Mouse (Mus musculus) cerebellum, adult (tissue): Measurements from ENCODE around the gene Tfpi.

Source experiments
- ATAC-seq: cut with Nextera tagmentation; 2 replicates; pipeline ENCODE4 v1.9.2; 2017; ENCODE audit warnings: mild to moderate bottlenecking, moderate library complexity, mixed read lengths; ENCODE audit not compliant: insufficient number of reproducible peaks, low FRiP score, low TSS enrichment

The Tfpi gene

DNA sequence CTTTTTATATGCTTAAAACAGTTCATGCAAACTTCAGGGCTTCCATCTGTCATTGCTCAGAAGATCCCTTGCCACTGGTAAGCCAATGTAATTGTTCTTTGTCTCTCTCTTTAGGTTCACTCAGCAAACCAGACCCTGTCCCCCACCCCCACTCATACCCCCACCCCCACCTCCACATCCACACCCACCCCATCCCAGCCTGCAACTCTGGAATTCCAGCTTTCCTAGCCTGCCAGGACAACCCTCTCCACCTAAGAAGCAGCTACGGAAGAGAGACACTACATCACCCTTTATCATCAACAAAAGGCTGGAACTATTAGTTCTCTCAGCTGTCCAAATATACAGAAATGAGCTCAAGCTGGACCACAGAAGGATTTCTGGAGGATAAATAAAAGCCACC is 974 bp downstream of the Tfpi start:
- ATAC-seq: no peak

DNA sequence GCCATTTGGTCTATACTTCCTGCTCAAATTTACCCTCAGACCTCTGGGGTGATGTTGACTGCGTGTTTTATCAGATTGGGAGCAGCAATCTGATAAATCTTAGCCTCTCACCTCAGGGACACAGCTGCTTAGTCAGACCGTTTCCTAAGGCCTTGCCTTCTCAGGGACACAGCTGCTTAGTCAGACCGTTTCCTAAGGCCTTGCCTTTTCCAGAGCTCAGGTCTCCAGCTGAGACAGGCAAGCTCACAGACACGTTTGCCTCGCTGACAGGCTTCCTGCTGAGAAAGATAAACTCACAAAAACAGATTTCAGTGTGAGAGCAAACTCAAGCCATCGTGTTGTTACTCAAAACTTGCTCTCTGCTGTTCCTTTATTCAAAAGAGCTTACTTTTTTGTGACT is 1.9 kb downstream of the Tfpi start:
- ATAC-seq: no peak

- ATAC-seq: no peak
Observed at GRCm38 (mm10) chr2:84473941-84474530, 2.5 kb downstream of the Tfpi start.

GRCm38 (mm10) chr2:84467391-84467790 is 9.2 kb downstream of the Tfpi start:
- ATAC-seq: no peak

DNA sequence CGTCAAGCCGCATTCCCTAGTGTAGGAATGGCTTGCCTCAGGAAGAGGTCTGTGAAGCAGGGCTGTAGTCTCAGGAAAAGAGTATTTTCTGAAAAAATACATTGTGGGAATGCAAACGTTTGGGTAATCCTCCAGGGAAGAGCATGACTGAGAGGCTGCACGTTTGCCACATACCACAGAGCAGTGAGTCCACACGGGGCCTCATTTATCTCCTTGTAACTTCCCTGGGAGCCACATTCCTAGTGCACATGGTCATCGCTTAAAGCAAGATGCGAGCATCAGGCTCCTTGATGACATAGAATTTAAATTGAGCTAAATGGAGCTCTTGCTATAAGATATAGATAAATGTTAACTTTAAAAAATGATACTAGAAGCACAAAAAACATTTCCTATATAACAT is 11.6 kb downstream of the Tfpi start:
- ATAC-seq: no peak

GRCm38 (mm10) chr2:84462411-84462810 is 14.2 kb downstream of the Tfpi start:
- ATAC-seq: no peak

DNA sequence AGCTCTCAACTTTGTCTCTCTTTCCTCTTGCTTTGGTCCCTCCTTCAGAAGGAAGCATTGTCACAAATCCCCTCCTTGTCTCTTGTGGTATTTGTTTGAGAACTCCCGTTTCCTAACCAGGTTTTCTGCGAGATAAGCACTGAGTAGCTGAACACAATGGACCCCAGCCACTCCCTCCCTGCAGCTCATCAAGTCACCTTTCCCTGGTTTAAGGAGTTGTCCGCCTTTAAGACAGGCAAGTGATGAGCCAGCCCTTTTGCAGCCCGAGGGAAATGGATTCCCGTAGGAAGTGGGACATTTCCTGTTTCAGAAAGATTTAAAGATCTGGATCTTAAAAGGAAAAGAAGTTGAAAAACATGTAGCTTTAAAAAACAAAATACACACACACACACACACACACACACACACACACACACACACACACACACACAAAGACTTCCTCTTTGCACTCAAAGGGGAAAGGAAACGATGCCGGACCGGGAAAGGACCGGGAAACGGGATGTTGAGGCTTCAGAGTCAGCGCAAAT is 16.9 kb downstream of the Tfpi start:
- no peak for ATAC-seq

DNA sequence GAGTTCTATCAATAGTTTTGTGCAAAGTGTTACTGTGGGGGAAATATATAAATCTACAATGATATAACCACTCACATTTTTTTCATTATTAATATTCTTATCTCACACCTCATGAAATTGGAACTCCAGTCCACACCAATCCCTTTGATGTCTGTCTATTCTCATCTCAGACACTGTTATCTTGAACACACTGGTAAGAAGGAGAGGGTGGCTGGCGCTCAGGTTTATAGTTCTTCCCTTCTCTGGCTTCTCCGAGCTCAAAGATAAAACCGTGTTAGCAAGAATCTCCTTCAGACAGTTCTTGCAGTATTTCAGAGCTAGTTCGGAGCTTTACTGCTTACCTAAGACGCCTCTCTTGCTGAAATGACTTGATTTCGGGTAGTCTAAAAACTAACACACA is 19.4 kb downstream of the Tfpi start:
- ATAC-seq: no peak

GRCm38 (mm10) chr2:84455236-84455799 is 21.3 kb downstream of the Tfpi start:
- peak; percentile 80 for ATAC-seq

DNA sequence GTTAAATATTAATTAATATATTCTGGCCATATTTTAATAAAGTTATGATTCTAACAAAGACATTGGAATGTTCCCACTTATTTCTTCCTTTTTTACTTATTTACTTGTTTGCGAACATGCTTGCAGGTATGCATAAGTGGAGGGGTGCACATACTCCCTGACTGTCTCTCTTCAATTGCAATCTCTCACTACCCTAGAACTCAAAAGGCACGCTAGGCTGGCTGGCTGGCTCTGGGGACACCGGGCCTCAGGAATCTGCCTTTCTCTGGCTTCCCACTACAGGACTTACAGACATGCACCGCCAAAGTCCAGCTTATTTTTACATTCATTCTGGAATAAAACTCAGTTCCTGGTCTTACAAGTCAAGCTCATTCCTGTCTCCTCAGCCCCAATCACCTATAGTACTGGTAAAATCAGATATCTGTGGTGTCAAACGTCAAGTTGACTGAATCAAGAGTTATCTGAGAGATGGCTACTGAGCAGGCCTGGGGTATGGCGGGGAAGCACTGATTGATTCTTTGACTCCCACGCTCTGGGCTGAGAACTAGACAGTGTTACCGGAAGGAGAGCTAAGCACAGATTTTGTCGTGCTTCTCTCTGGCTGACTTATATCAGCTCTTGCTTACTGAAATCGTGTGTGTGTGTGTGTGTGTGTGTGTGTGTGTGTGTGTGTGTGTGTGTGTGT is 21.9 kb downstream of the Tfpi start:
- 0 out of 2 replicates have a peak, but pooled peaks have one; percentile 13 for ATAC-seq

DNA sequence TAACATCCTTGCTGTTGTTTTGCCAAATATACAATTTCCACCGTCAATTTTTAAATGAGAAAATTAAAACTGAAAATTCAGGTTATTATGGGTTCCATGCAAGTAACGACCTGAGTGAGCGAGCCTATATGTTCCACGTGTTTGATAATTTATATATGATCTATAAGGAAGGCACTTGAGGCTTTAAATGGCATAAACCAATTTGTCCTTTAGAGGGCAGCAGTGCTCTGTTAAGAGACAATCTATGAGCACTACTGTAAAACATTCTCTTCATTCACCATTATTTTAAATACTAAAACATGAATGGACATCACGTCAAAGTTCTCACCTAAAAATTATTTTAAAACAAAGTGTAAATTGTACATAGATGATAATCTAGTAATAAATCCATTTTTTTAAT is 22.5 kb downstream of the Tfpi start:
- no peak for ATAC-seq

DNA sequence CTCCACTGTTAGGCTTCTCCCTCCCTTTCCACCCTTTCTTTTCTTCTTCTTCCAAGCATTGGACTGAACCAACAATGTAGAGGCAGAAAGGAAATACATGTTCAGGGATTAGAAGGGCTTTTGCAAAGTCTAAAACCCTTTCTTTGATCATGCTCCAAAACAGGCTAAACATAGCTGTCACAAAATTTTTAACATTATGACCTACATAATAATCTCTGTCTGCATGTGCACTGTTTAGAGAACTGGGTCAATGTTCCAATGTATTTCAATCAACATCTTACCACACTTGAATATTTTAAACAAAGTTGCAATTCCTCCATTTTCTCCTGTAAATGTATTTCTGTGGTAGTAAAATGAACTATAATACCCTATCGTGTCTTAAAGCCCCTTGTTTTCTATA is 31.1 kb downstream of the Tfpi start:
- ATAC-seq: no peak

DNA sequence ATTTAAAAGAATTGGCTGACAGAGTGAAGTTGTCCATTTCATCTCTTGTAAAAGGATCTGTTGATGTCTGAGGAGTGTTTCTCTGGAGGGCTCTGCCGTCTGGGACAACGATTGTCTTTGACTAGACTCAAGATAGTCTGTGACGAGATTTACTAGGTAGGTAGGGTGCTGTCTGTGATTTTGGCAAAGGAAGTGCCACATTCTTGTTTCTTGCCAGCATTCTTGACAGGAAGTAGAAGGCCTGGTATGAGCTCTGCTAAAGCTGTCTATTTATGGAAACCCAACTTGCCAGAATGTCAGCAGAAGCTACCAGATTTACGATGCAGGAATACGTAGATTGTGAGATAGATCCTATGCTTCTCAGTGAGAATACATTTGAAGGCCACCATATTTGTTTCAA is 34.6 kb downstream of the Tfpi start:
- no peak for ATAC-seq

DNA sequence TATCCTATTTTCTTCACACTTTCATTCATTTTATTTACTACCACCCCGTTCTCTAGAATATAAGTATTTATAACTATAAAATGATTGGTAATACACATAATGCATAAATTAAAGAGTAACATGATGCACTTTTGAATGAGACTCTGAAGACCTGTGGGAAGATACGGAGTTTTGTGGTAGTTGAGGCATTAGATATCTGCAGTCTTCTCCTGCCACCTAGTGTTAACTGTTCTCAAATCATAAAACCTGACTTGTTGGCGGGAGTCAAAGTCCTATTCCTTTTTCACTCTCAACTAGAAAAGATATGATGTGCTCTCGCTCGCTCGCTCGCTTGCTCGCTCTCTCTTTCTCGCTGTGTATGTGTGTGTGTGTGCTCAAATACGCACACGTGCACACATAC is 46.9 kb downstream of the Tfpi start:
- ATAC-seq: no peak; the same call in 1 of the 2 replicates

DNA sequence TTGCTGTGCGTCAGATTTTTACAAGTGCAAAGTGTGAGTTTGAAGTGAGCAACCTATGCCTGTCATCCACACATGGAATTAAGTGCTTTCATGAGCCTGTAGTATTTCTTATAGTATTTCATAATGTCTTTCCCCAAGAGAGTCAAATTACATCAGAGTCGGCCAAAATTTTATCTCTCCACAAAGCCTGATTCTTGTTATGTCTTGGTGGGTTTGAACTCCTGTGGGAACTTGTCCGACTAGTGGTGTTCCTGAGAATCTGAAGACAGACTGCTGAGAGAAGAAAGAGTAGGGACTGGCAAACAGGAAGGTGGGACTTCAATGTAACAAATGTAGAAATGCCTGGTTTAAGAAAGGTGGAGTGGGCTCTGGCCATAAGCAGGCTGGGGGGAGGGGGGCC is 47.7 kb downstream of the Tfpi start:
- no peak for ATAC-seq

- no peak for ATAC-seq
Observed at GRCm38 (mm10) chr2:84426531-84426930, 50.0 kb downstream of the Tfpi start.

GRCm38 (mm10) chr2:84425138-84425537 is 51.4 kb downstream of the Tfpi start, which contains the start of gene Calcrl:
Calcrl (minus strand) TSS chr2:84425411.
- no peak for ATAC-seq

DNA sequence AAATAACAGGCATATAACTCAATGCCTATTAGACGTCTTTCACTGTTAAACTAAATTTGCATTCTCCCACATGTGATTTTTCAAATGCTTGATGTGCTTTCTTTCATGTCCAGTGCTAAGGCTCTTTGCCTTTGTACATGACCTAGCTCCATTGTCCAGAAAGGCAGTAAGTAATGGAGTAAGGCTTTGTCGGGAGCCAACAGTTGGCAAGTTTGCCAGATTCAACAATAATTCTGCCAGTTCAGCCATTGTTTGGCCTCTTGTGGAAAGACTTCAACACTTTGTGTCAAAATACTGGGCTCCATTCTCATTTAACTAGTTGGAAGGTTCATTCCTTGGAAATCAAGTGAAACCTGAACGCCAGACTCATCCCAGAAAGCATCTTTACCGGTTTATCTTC is 60.1 kb downstream of the Tfpi start:
- no peak for ATAC-seq

DNA sequence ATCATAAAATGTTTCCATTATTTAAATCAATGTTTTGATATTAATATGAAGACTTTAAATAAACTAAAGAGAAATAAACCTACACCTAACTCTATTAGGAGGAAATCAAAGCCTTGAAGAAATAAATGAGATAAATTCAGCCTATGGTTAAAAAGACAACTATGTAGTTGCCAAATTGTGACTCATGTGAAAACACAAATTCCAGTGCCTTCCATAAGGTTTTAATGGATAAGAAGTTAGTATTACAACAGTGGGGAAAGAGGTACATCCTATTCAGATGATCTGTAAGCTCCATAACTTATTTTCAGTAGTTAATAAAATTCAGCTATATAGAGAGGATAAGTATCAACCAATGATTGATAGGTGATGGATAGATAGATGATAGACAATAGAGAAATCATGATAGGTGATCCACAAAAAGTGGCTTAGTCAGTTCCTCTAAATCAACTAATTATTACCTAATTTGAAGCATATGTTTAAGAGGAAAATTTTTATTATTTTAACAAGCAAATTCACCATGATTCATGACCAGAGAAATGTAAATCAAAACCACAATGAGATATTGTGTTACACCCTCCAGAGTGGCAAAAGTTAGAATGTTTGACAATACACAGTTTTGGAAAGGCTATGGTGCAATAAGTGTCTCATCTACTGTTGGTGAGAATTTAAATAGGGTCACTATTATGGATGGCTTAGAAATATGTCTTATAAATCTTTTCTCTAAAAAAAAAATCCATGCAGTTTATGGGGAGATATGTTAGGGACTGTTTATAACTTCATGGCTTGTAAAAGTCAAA is 66.6 kb downstream of the Tfpi start:
- ATAC-seq: no peak

GRCm38 (mm10) chr2:84404834-84405233 is 71.7 kb downstream of the Tfpi start:
- ATAC-seq: no peak

- no peak for ATAC-seq
Observed at GRCm38 (mm10) chr2:84402713-84403112, 73.9 kb downstream of the Tfpi start.
